Mouse (Mus musculus) cerebellum, adult 2 months (tissue): ENCODE measurements around the gene Tmcc1.

Source experiments
- CTCF ChIP-seq: fragments of 200-500 bp; IDR thresholded peaks from 2 replicates; pipeline ENCODE4 v1.5.1; 2011; ENCODE audit warnings: low read depth, mild to moderate bottlenecking, control low read depth, low read length, moderate library complexity, borderline replicate concordance; ENCODE audit not compliant: insufficient read depth
- POLR2A ChIP-seq: fragments of 200-500 bp; IDR thresholded peaks from 2 replicates; pipeline ENCODE4 v1.6.1; 2011; ENCODE audit warnings: low read length, control low read depth, borderline replicate concordance; ENCODE audit not compliant: insufficient read depth

- no peak for TF ChIP-seq POLR2A
- no peak for TF ChIP-seq CTCF
These were observed 149.2 kb downstream of the Tmcc1 start for GRCm38 (mm10) chr6:116044039-116044438.
